10 mouse cellular contexts compared by ENCODE assay signal in genomic region chr6:60564261-60564660, GRCm38 (mm10).
DNase-seq lines count a peak whose midpoint lies in the region; ATAC-seq and TF ChIP-seq lines count a peak whose summit lies in the region.
"Had no signal": no experiment of that assay in that cellular context is flagged by ENCODE, and none has a peak within 500 bp of the region (broad histone marks: within the 10 kb centered on the region; RNA-seq: fewer than 3 reads in every experiment).

No protein-coding gene starts in this region.

- no peaks in the 10 kb centered on the region for H3K9me3 ChIP-seq in lung, embryonic 14.5 days (ENCODE audit: low read depth, low read length)
- no peaks in the 10 kb centered on the region for H3K9me3 ChIP-seq in MEL (replicated peaks; ENCODE audit: insufficient read depth, low read length)
- H3K9me3 ChIP-seq: embryonic facial prominence, embryonic 13.5 days had no signal

- peak; percentile 40 for TF ChIP-seq RAD21 in MEL (IDR thresholded peaks at IDR 0.05; ENCODE audit: low read depth, low read length)

- H3K4me1 ChIP-seq in lung, embryonic 14.5 days (ENCODE audit: insufficient read depth): no peaks in the 10 kb centered on the region
- H3K4me1 ChIP-seq in MEL (ENCODE audit: control insufficient read depth in 1 of 2, insufficient read depth in 2 of 2, low read length in 2 of 2): no peaks in the 10 kb centered on the region
- H3K4me1 ChIP-seq: embryonic facial prominence, embryonic 13.5 days had no signal

- no peak for ATAC-seq in lung, embryonic 14.5 days (ENCODE audit: insufficient read depth)

- H3K9ac ChIP-seq in lung, embryonic 14.5 days: no peak overlapping the region
- no peak overlapping the region for H3K9ac ChIP-seq in MEL (ENCODE audit: control insufficient read depth, low read depth, low read length, poor library complexity, severe bottlenecking)
- H3K9ac ChIP-seq: embryonic facial prominence, embryonic 13.5 days had no signal

- DNase-seq in gastrocnemius, adult 2 months: no peak
- DNase-seq in gastrocnemius, postnatal 25 days: no peak
- DNase-seq in lung, embryonic 14.5 days: peak; percentile 37
- DNase-seq in lung, postnatal 4 days: no peak
- DNase-seq in MEL (ENCODE audit: low read depth, low spot score): peak; percentile 14
- DNase-seq in retina, postnatal 1 day: peak; percentile 14
- no peak for DNase-seq in thymus, postnatal 36 days
- DNase-seq: lung, postnatal 10 days; spleen, adult 18-20 months had no signal

- no peak overlapping the region for H3K4me3 ChIP-seq in gastrocnemius, adult 2 months
- no peak overlapping the region for H3K4me3 ChIP-seq in lung, embryonic 14.5 days (ENCODE audit: low read depth, low read length)
- H3K4me3 ChIP-seq in MEL (ENCODE audit: control insufficient read depth in 1 of 2, insufficient read depth in 1 of 2, low read depth in 2 of 2, low read length in 2 of 2): no peak overlapping the region
- H3K4me3 ChIP-seq: embryonic facial prominence, embryonic 13.5 days had no signal

- no peak overlapping the region for H3K4me2 ChIP-seq in lung, embryonic 14.5 days
- H3K4me2 ChIP-seq: embryonic facial prominence, embryonic 13.5 days had no signal

- H3K27ac ChIP-seq in gastrocnemius, adult 2 months: no peak overlapping the region
- no peak overlapping the region for H3K27ac ChIP-seq in lung, embryonic 14.5 days (ENCODE audit: low read depth)
- no peak overlapping the region for H3K27ac ChIP-seq in MEL (ENCODE audit: control insufficient read depth, low read depth, low read length)
- H3K27ac ChIP-seq: embryonic facial prominence, embryonic 13.5 days had no signal

- no peaks in the 10 kb centered on the region for H3K27me3 ChIP-seq in lung, embryonic 14.5 days (ENCODE audit: insufficient read depth, low read length)
- no peaks in the 10 kb centered on the region for H3K27me3 ChIP-seq in MEL (ENCODE audit: control insufficient read depth in 1 of 2, insufficient read depth in 2 of 2, low read length in 2 of 2)
- H3K27me3 ChIP-seq: embryonic facial prominence, embryonic 13.5 days had no signal

- TF ChIP-seq CTCF in gastrocnemius, adult 2 months (IDR thresholded peaks at IDR 0.05): peak; percentile 26; the same call in 1 of the 2 replicates
- TF ChIP-seq CTCF in lung, embryonic 14.5 days (IDR thresholded peaks at IDR 0.05; ENCODE audit: low read depth): peak; percentile 45
- peak; percentile 12 to 46 (median 27); a peak in 2 of 6 replicates for TF ChIP-seq CTCF in MEL (IDR thresholded peaks at IDR 0.05 in 2 of 3, conservative IDR thresholded peaks at IDR 0.05 in 1 of 3; ENCODE audit: control insufficient read depth in 1 of 3, insufficient read depth in 1 of 3, low read depth in 2 of 3, low read length in 3 of 3, poor library complexity in 1 of 3, severe bottlenecking in 1 of 3)

- no peaks in the 10 kb centered on the region for H3K36me3 ChIP-seq in lung, embryonic 14.5 days (ENCODE audit: insufficient read depth)
- H3K36me3 ChIP-seq in MEL (ENCODE audit: control insufficient read depth in 1 of 2, insufficient read depth in 2 of 2, low read length in 2 of 2): no peaks in the 10 kb centered on the region
- H3K36me3 ChIP-seq: embryonic facial prominence, embryonic 13.5 days had no signal

- no peak for TF ChIP-seq EP300 in MEL (IDR thresholded peaks at IDR 0.05; ENCODE audit: low read depth in 1 of 2, low read length in 2 of 2)

- 70% methylated on average over 1 of the region's 1 CpGs for WGBS in lung, embryonic 14.5 days

- TF ChIP-seq POLR2A in MEL (IDR thresholded peaks at IDR 0.05; ENCODE audit: control insufficient read depth in 1 of 2, insufficient read depth in 1 of 2, low read depth in 1 of 2, low read length in 2 of 2, poor library complexity in 1 of 2): no peak

- intact Hi-C loops in gastrocnemius, adult 2 months (cut with DNase I): no loop called here

- no peaks in the 10 kb centered on the region for H3K79me2 ChIP-seq in MEL (ENCODE audit: control insufficient read depth, insufficient read depth, low read length, poor library complexity)

TF ChIP-seq in MEL, 35 proteins besides CTCF, POLR2A, EP300 and RAD21:
- TF ChIP-seq GABPA (IDR thresholded peaks at IDR 0.05; ENCODE audit: low read depth, low read length) (no peak), SMC3 (IDR thresholded peaks at IDR 0.05; ENCODE audit: low read depth, low read length) (peak; percentile 57), BHLHE40 (IDR thresholded peaks at IDR 0.05; ENCODE audit: borderline replicate concordance, low read depth, low read length) (no peak), ZKSCAN1 (IDR thresholded peaks at IDR 0.05; ENCODE audit: low read depth, low read length) (no peak), USF2 (IDR thresholded peaks at IDR 0.05; ENCODE audit: borderline replicate concordance in 1 of 2, insufficient read depth in 1 of 2, low read depth in 1 of 2, low read length in 2 of 2) (no peak), MYC (IDR thresholded peaks at IDR 0.05; ENCODE audit: low read depth, low read length) (no peak)
TF ChIP-seq in MEL: peak in this region for 1.

Comparison
In these comparisons a context has a peak if more than half of its experiments do, and no peak if none do; other contexts are left out.
1. DNase-seq: peak in lung, embryonic 14.5 days (single experiment), MEL (single experiment) and retina, postnatal 1 day (single experiment); none in gastrocnemius, adult 2 months (single experiment), gastrocnemius, postnatal 25 days (single experiment), lung, postnatal 4 days (0 of 2) and thymus, postnatal 36 days (0 of 2).
2. Peak in every context shown above with its lines, with median percentiles within 50 percentile points of each other: CTCF ChIP-seq.